Mouse (Mus musculus) myocyte (in vitro differentiated cells): ENCODE measurements at regions not wholly inside any gene's neighbourhood (a gene's known extent, or its start where the extent isn't known, plus 50 kb on each side); places are given as distances from the start of the nearest gene placed in this dataset.

ENCODE experiments used
- H3K27me3 ChIP-seq: one replicate; pipeline ENCODE4 v1.6.1; 2011; ENCODE audit not compliant: control insufficient read depth, insufficient read depth, insufficient read length
- H3K36me3 ChIP-seq: one replicate; pipeline ENCODE4 v1.6.1; 2011; ENCODE audit not compliant: control insufficient read depth, insufficient read depth
- H3K4me2 ChIP-seq: one replicate; pipeline ENCODE4 v1.6.1; 2011; ENCODE audit warnings: low read depth, control low read depth
- H3K4me3 ChIP-seq: one replicate; pipeline ENCODE4 v1.5.1; 2011; ENCODE audit warnings: mild to moderate bottlenecking, control low read depth, moderate library complexity
- H3K79me2 ChIP-seq: one replicate; pipeline ENCODE4 v1.6.1; 2011; ENCODE audit not compliant: control insufficient read depth, insufficient read depth
- H3ac ChIP-seq: one replicate; pipeline ENCODE4 v1.6.1; 2011; ENCODE audit not compliant: control insufficient read depth, insufficient read length
- CEBPB ChIP-seq: IDR thresholded peaks from 2 replicates; pipeline ENCODE4 v1.6.1; 2011; ENCODE audit warnings: mild to moderate bottlenecking, moderate library complexity; ENCODE audit not compliant: poor library complexity, insufficient read depth, severe bottlenecking
- E2F4 ChIP-seq: IDR thresholded peaks from one replicate; pipeline ENCODE4 v1.6.1; 2011; ENCODE audit warnings: mild to moderate bottlenecking, control low read depth, moderate library complexity; ENCODE audit not compliant: insufficient read depth
- MAX ChIP-seq: IDR thresholded peaks from one replicate; pipeline ENCODE4 v1.6.1; 2011; ENCODE audit warnings: low read depth, mild to moderate bottlenecking, control low read depth
- MYOD1 ChIP-seq, 3 experiments: IDR thresholded peaks; one replicate each; pipeline ENCODE4 v1.6.1; 2011; ENCODE audit warnings: control low read depth in 2 of 3, low read depth in 2 of 3, mild to moderate bottlenecking in 2 of 3, moderate library complexity in 1 of 3; ENCODE audit not compliant: insufficient read length in 2 of 3, control insufficient read depth in 1 of 3
- MYOG ChIP-seq, 3 experiments: IDR thresholded peaks; one replicate each; pipeline ENCODE4 v1.6.1; 2011; ENCODE audit warnings: control low read depth in 2 of 3, low read depth in 2 of 3, mild to moderate bottlenecking in 2 of 3; ENCODE audit not compliant: insufficient read length in 2 of 3, control insufficient read depth in 1 of 3, insufficient read depth in 1 of 3
- POLR2A ChIP-seq: IDR thresholded peaks from one replicate; pipeline ENCODE4 v1.6.1; 2011; ENCODE audit warnings: low read depth, mild to moderate bottlenecking, control low read depth, moderate library complexity; ENCODE audit not compliant: insufficient read length
- POLR2AphosphoS2 ChIP-seq: IDR thresholded peaks from one replicate; pipeline ENCODE4 v1.6.1; 2011; ENCODE audit warnings: low read depth, control low read depth; ENCODE audit not compliant: insufficient read length
- REST ChIP-seq: IDR thresholded peaks from one replicate; pipeline ENCODE4 v1.6.1; 2011; ENCODE audit warnings: mild to moderate bottlenecking, control low read depth, moderate library complexity; ENCODE audit not compliant: insufficient read depth, insufficient read length
- SRF ChIP-seq: IDR thresholded peaks from one replicate; pipeline ENCODE4 v1.6.1; 2011; ENCODE audit warnings: low read depth; ENCODE audit not compliant: control insufficient read depth, insufficient read length
- TCF12 ChIP-seq: IDR thresholded peaks from one replicate; pipeline ENCODE4 v1.6.1; 2011; ENCODE audit warnings: mild to moderate bottlenecking, control low read depth; ENCODE audit not compliant: poor library complexity, insufficient read depth, severe bottlenecking
- TCF3 ChIP-seq: IDR thresholded peaks from one replicate; pipeline ENCODE4 v1.6.1; 2011; ENCODE audit warnings: low read depth, control low read depth; ENCODE audit not compliant: insufficient read length
- USF1 ChIP-seq: IDR thresholded peaks from one replicate; pipeline ENCODE4 v1.6.1; 2011; ENCODE audit warnings: low read depth, mild to moderate bottlenecking, control low read depth, moderate library complexity

DNA sequence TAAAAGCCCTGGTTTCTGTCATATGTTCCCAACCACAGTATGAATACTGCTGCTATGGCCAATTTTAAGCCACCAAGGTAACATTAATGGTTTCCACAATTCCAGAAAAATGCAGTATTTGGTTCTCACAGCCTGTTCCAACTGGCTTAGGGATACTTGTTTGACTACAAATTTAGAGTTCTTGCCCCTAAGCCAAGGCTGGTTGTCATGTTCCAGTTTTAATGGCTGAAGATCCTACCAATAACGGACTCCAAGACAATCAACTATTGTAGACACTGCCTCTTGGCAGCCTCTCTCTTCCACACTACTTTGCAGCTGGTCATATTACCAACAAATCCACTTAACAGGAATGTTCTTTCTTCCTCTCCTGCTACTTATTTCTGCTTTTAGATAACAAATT is 470.0 kb upstream of the Mpdz start:
- Histone ChIP-seq H3K79me2 (no peaks in the 10 kb centered on the region), H3K27me3 (no peaks in the 10 kb centered on the region), H3K4me2 (no peak overlapping the region), H3ac (no peak overlapping the region), H3K36me3 (no peaks in the 10 kb centered on the region), H3K4me3 (no peak overlapping the region)
- TF ChIP-seq MAX = no peak
- no peak for TF ChIP-seq USF1
- no peak for TF ChIP-seq POLR2AphosphoS2
- TF ChIP-seq MYOD1 (IDR thresholded peaks at IDR 0.05; ENCODE audit: control insufficient read depth in 1 of 3, insufficient read length in 2 of 3, low read depth in 2 of 3) = no peak
- TF ChIP-seq REST = no peak
- no peak for TF ChIP-seq TCF12
- TF ChIP-seq SRF = no peak
- TF ChIP-seq E2F4 = no peak
- no peak for TF ChIP-seq CEBPB
- TF ChIP-seq POLR2A = no peak
- TF ChIP-seq MYOG (IDR thresholded peaks at IDR 0.05; ENCODE audit: control insufficient read depth in 1 of 3, insufficient read depth in 1 of 3, insufficient read length in 2 of 3, low read depth in 2 of 3) = no peak
- no peak for TF ChIP-seq TCF3

DNA sequence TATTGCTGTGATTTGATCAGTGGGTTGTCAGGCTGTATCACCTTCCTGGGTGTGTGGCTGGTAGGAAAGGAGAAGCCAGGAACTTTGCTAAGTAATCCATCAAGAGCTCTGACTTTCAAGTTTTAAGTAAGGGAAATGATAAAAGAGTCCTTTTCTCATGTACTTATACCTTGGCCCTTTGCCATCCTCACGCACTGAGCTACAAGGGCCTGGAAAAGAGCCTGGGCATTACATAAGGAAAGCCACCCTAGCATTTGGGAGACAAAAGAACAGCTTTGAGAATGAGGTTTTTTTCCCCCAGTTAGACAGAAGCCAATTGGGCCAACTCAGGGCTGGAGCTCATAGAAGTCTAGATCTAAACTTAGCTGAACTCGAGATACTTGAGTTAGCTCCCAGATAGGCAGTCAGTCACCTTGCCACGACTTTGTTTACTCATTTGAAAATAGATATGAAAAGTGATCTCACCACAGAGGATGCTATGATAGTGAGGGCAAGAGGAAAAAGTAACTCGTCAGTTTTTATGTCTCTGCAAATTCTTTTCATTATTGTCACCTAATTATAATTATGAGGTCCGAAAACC is 457.4 kb upstream of the Mpdz start:
- H3K36me3 ChIP-seq = no peaks in the 10 kb centered on the region
- no peaks in the 10 kb centered on the region for H3K27me3 ChIP-seq
- H3K4me3 ChIP-seq = no peak overlapping the region
- H3K79me2 ChIP-seq = no peaks in the 10 kb centered on the region
- TF ChIP-seq MYOG (IDR thresholded peaks at IDR 0.05; ENCODE audit: control insufficient read depth in 1 of 3, insufficient read depth in 1 of 3, insufficient read length in 2 of 3, low read depth in 2 of 3) (no peak), CEBPB (no peak), MYOD1 (IDR thresholded peaks at IDR 0.05; ENCODE audit: control insufficient read depth in 1 of 3, insufficient read length in 2 of 3, low read depth in 2 of 3) (no peak), REST (no peak), SRF (no peak), POLR2A (no peak), MAX (no peak), POLR2AphosphoS2 (no peak), USF1 (no peak), TCF3 (no peak), E2F4 (no peak), TCF12 (no peak)
- H3K4me2 ChIP-seq = no peak overlapping the region
- H3ac ChIP-seq = no peak overlapping the region

DNA sequence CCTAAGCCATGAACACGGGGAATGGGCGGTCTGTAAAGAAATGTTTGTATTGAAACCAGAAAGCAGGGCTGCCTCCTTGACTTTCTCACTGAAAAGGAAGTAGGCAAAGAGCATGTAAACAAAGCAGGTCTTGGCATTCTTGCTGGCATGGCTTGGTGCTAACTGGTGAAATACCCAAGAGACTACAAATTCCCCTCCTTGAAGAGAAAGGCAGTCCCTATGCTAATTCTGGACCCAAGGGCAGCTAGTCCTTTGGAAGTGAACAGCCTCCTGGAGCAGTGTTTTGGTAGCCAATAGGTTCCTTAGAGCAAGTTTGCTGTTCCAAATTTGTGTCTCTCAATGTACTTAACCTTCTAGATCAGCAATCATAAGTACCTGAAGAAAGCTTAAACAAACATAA is 456.0 kb upstream of the Mpdz start:
- TF ChIP-seq REST (no peak), E2F4 (no peak), TCF3 (no peak), TCF12 (no peak), USF1 (no peak)
- Histone ChIP-seq H3K36me3 (no peaks in the 10 kb centered on the region), H3K27me3 (no peaks in the 10 kb centered on the region), H3K4me2 (peak overlapping the region; percentile 21), H3ac (no peak overlapping the region), H3K4me3 (no peak overlapping the region), H3K79me2 (no peaks in the 10 kb centered on the region)

GRCm38 (mm10) chr4:81897451-81897850 is 454.8 kb upstream of the Mpdz start:
- H3K27me3 ChIP-seq = no peaks in the 10 kb centered on the region

More at GRCm38 (mm10) chr4:81897451-81897850, 454.8 kb upstream of the Mpdz start:
- no peak overlapping the region for H3ac ChIP-seq
- peak overlapping the region; percentile 18 for H3K4me2 ChIP-seq
- no peak overlapping the region for H3K4me3 ChIP-seq
- no peaks in the 10 kb centered on the region for H3K36me3 ChIP-seq
- no peak for TF ChIP-seq MAX
- no peak for TF ChIP-seq POLR2A
- TF ChIP-seq CEBPB = no peak
- TF ChIP-seq TCF12 = no peak
- no peak for TF ChIP-seq MYOG (IDR thresholded peaks at IDR 0.05; ENCODE audit: control insufficient read depth in 1 of 3, insufficient read depth in 1 of 3, insufficient read length in 2 of 3, low read depth in 2 of 3)
- TF ChIP-seq E2F4 = no peak
- TF ChIP-seq USF1 = no peak
- no peak for TF ChIP-seq TCF3
- no peak for TF ChIP-seq SRF
- no peak for TF ChIP-seq MYOD1 (IDR thresholded peaks at IDR 0.05; ENCODE audit: control insufficient read depth in 1 of 3, insufficient read length in 2 of 3, low read depth in 2 of 3)
- TF ChIP-seq REST = no peak
- TF ChIP-seq POLR2AphosphoS2 = no peak
- H3K79me2 ChIP-seq = no peaks in the 10 kb centered on the region
